Mouse (Mus musculus): ENCODE data around the gene Apol6.

Apol6 gene

GRCm38 (mm10) chr15:77044597-77045320, at the start of gene Apol6:
TSS of gene Apol6 (plus strand) at chr15:77044729.
- no peak for DNase-seq

DNA sequence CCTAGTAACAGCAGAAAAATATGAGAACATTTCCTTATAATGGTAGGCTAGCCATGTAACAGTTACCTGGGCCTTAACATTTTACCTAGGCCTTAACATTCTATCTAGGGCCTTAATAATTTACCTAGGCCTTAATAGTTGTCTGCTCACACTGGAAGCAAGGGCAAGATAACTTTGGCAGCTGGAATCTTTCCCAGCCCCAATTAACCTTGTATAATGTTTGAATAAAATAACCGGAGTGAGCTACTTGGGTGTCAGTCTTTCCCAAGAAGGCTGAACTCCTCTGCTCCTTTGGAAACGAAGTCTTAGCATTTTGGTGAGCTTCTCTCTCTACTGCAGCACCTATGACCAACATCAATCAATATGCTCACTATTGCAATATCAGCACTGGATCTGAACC, 46.5 kb upstream of the Apol6 start:
- no peak for DNase-seq

DNA sequence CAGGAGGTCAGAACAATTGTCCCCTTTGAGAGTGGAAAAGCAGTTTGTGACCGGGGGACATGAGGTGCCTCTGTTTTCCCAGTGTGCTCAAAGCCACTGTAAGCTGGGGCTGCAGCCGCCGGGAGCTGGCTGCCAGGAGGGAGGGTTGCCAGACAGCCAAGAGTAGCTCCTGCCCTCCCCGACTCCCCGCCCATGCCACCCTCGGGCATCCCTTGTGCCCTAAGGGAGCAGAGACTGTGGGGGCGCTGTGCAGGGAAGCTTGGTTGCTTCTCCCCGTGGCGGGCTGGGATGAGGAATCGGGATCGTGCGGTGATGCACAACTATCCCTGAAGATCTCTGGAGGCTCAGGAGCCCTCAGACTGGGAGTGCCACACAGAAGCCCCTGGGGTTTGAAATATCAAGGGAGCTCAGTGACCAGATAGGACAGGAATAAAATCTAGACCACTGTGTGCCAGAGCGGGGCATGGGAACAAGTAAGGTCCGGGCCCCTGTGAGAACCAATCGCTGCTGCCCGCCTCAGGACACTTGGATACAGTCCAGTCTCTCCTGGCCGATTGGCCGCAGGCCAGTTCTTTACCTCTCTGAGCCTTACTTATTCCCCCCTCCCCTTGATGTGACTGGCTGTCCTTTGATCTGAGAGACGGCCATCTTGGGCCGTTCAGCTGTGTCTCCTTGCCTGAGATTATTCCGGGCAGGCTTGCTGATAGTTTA, 45.5 kb upstream of the Apol6 start:
- DNase-seq, result no peak

DNA sequence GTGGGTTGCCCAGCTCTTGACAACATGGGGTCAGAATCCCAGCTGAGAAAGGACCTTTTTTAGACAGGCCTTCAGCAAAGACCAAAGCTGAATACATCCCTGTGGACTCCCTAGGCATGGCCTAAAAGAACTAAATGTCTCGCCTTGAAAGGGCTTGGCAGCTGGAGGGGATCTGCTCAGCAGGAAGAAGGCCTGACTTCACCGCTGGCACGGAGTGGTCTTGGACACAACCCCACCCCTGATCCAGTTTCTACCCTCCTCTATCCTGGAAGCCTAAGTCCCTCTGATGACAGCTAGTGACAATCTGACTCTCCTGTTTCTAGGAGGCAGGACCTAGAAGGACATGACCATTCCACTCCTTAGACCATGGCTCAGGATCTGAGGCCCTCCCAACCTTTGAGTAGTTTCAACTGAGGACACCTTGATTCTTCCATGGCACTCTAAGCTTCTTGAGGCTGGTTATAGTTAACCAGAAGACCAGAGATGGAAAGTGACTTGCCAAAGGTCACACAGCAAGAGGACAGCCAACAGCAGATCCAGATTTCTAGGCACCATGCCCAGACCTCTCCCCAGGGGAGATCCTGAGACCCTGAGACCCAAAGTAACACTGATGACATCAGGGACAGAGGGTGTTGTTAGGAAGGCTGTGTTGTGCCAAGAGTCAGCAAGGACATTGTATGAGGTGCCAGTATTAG, 41.2 kb upstream of the Apol6 start:
- no peak for DNase-seq

- peak; percentile 62 for DNase-seq
Observed at GRCm38 (mm10) chr15:77003868-77004215, 40.7 kb upstream of the Apol6 start.

DNA sequence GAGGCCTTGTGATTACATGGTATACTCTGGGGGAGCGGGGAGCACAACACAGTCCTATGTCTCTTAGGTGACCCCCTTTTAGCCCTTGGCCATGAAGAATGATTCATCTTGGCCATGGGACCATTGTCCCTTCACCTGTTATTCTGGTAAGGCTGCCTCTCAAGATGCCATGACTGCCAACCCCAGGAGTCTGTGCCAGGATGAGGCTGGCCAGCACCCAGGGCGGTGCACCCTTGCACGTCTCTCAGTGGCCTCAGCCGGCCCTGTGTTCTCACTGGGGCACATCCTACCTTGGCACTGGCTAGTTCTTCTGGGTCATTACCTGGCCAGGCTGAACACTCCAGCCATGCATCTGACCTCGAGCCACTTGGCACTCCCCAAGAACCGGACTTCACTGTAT, 35.7 kb upstream of the Apol6 start:
- DNase-seq, result no peak

GRCm38 (mm10) chr15:77013753-77014241, 30.7 kb upstream of the Apol6 start:
- DNase-seq, result no peak

GRCm38 (mm10) chr15:77014431-77014830, 30.1 kb upstream of the Apol6 start:
- no peak for DNase-seq

GRCm38 (mm10) chr15:77014985-77015384, 29.5 kb upstream of the Apol6 start:
- DNase-seq, result no peak

DNA sequence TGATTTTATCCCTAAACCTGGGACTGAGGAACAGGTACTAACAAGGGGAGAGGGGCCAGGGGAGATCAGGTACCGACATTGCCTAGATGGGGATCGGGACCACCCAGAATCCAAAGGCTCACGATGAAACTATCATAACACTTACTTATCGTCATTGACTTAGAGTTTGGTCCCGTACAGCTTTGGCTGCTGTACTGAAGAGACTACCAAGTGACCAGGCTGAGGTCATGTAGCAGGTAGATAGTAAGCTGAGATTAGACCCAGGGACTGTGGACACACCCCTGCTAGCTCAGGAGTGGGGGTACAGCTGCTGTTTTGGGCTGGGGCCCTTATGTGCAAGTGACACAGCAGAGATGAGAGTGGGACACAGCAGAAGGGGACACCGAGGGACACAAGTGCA, 28.0 kb upstream of the Apol6 start:
- no peak for DNase-seq

GRCm38 (mm10) chr15:77017897-77018296, 26.6 kb upstream of the Apol6 start:
- DNase-seq, result no peak

- DNase-seq, result no peak
Observed at GRCm38 (mm10) chr15:77018740-77019340, 25.7 kb upstream of the Apol6 start.

DNA sequence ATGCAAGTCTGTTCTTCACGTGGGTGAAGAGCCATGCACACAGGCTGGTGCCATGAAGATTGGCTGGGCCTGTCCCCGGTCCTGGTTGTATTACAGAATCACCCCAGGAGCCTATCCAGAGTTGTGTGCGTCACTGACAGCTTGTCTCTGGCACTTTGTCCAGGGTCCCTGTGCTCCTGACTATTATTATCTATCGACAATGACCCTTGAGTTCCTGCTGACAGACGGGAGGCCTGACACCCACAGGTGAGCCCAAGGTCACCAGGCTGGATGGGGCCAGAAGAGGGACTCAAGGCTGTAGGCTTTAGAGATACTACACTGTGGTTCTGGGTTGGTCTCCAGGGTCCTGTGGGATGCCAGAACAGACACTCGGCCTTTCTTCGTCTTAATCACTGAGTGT, 25.0 kb upstream of the Apol6 start:
- no peak for DNase-seq

- no peak for DNase-seq
Observed at GRCm38 (mm10) chr15:77020136-77020535, 24.4 kb upstream of the Apol6 start.

DNA sequence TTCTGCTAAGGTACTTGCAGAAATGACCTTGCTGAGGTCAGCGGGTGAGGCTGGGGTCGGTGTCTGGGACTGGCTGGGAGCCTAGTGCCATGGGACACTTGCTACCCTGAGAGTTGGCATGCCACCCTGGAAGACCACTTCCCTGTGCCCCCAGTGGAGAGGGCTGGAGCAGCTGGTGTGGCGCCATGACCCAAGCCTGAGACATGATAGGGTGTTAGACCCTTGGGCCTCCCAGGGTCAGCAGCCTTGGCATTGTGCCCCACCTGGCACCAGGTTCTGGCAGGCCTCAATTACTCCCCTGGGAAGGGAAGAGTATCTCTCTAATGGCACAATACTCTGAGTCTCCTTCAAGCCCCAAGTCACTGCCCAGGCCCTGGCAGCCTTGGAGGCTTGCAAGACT, 23.5 kb upstream of the Apol6 start:
- no peak for DNase-seq

DNA sequence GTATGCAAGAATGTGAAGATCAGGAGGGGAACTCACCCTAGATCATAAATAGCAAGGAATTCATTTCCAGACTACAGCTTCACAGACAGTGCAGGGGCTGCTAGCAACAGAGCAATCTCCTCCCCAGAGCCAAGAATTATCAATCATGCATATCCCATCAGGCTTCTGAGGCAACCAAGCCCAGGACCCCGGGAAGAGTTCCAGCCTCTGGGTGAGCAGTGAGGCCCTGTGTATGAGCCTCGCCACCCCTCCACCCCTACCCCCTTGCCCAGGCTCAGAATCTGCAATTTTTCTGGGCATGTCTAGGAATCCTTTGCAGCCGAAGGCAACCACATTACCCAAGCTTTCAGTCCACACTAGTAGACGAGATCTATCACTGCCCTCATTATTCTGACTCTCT, 22.7 kb upstream of the Apol6 start:
- no peak for DNase-seq

DNA sequence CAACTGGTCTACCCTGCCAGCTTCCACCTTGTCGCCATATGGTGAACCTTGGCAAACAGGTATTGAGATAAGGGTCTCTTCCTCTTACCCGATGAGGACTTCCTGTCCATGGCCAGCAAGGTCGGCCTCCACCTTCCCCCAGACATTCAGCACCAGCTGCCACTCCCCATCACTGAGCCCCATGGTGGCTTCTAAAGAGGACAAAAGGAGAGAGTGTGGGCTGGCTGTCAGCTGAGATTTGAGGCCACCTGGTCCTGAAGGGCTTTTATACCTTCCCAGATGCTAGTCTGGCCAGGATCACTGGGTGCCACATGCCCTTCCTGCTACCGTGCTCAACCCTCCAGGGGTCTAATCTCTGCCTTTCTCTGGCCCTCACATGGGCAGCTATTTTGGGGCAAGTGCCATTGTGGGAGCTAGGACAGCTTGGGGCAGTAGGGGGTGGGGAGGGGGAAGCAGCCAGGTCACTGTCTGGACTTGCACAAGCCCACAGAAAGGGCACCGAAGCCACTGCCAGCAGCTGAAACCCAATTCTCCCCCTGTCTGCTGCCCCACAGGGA, 22.1 kb upstream of the Apol6 start:
- peak; percentile 84 for DNase-seq

GRCm38 (mm10) chr15:77025884-77026583, 18.5 kb upstream of the Apol6 start:
- DNase-seq, result no peak

- DNase-seq, result no peak
Observed at GRCm38 (mm10) chr15:77027117-77027516, 17.4 kb upstream of the Apol6 start.

GRCm38 (mm10) chr15:77027675-77028074, 16.9 kb upstream of the Apol6 start:
- DNase-seq, result no peak

- peak; percentile 70 for DNase-seq
Observed at GRCm38 (mm10) chr15:77029331-77029991, 15.1 kb upstream of the Apol6 start.

DNA sequence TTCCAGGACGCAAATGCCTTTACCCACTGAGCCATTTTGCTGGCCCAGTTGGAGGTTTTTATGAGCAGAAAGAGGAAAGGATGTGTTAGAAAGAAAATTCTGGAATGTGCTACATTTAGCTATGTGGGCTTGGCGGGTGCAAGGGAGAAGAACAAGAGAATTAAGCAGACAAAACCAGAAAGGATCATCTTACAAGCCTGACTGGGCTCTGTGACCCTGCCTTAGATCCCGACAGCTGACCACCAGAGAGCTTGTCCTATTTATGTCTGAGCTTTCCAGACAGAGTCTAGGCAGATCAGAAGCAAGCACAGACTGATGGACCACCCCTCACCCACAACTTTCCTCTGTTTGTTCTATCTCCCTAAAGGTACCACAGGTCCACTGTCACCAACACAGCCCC, 13.3 kb upstream of the Apol6 start:
- no peak for DNase-seq

Measured in cerebellum, adult 9-11 months (tissue).